Mouse (Mus musculus) CH12.LX (cell line): ENCODE results near the gene Upf1. TPM values are rescaled to one million over a fixed set of nuclear protein-coding genes. Genes with fewer than 3 reads are reported as not detected.

Experiments used
- DNase-seq: peaks from one replicate; pipeline ENCODE4 v3.0.0-alpha.2; 2013; ENCODE audit errors: extremely low read depth
- H3K27ac ChIP-seq: 2 replicates; pipeline ENCODE4 v1.5.1; 2012; ENCODE audit warnings: low read depth, mild to moderate bottlenecking, control low read depth, moderate library complexity; ENCODE audit not compliant: insufficient read depth
- H3K27me3 ChIP-seq: replicated peaks from 2 replicates; pipeline ENCODE3; 2012; ENCODE audit warnings: inconsistent platforms
- H3K36me3 ChIP-seq, 2 experiments: replicated peaks in 1 of 2; 2 replicates each; pipeline versions ENCODE3 to v1.6.1; 2012; ENCODE audit warnings: inconsistent platforms in 1 of 2, low read length in 1 of 2, mild to moderate bottlenecking in 1 of 2, mixed read lengths in 1 of 2, moderate library complexity in 1 of 2; ENCODE audit not compliant: control insufficient read depth in 1 of 2, insufficient read depth in 1 of 2
- H3K4me1 ChIP-seq, 2 experiments: 2 replicates each; pipeline ENCODE4 v1.6.1; 2012; ENCODE audit warnings: inconsistent platforms in 1 of 2, moderate library complexity in 1 of 2; ENCODE audit not compliant: insufficient read depth in 2 of 2, control insufficient read depth in 1 of 2
- H3K4me2 ChIP-seq: 2 replicates; pipeline ENCODE4 v1.6.1; 2012; ENCODE audit warnings: low read depth, mild to moderate bottlenecking, control low read depth; ENCODE audit not compliant: poor library complexity, insufficient read depth, severe bottlenecking
- H3K4me3 ChIP-seq, 3 experiments: fragments of 150-350 bp in 1 of 3; sonication (generic) in 1 of 3; replicated peaks in 1 of 3; 2 replicates each; pipeline versions ENCODE3 to v1.5.1; 2011 to 2012; ENCODE audit warnings: low read depth in 2 of 3, low read length in 2 of 3, mild to moderate bottlenecking in 2 of 3, moderate library complexity in 2 of 3, control low read depth in 1 of 3, improper control_type of control experiment in 1 of 3, inconsistent platforms in 1 of 3, mixed read lengths in 1 of 3; ENCODE audit not compliant: poor library complexity in 1 of 3
- H3K79me2 ChIP-seq: replicated peaks from 2 replicates; pipeline ENCODE4 v1.6.1; 2012; ENCODE audit warnings: mild to moderate bottlenecking, moderate library complexity; ENCODE audit not compliant: control insufficient read depth, poor library complexity, insufficient read depth, severe bottlenecking; ENCODE audit errors: extremely low read depth
- H3K9ac ChIP-seq: 2 replicates; pipeline ENCODE4 v1.6.1; 2012; ENCODE audit warnings: low read depth, mild to moderate bottlenecking, control low read depth, moderate library complexity; ENCODE audit not compliant: insufficient read depth
- H3K9me3 ChIP-seq: replicated peaks from 2 replicates; pipeline ENCODE3; 2012; ENCODE audit warnings: low read length, inconsistent platforms, mixed read lengths
- BHLHE40 ChIP-seq: IDR thresholded peaks from 2 replicates; pipeline ENCODE4 v1.6.1; 2011; ENCODE audit warnings: mild to moderate bottlenecking, low read depth, low read length, improper control_type of control experiment
- CHD1 ChIP-seq: IDR thresholded peaks from 2 replicates; pipeline ENCODE4 v1.6.1; 2012; ENCODE audit warnings: low read depth, low read length, improper control_type of control experiment, inconsistent platforms
- CHD2 ChIP-seq: IDR thresholded peaks from 2 replicates; pipeline ENCODE4 v1.6.1; 2011; ENCODE audit warnings: low read length, improper control_type of control experiment
- CTCF ChIP-seq, 2 experiments: IDR thresholded peaks in 1 of 2; conservative IDR thresholded peaks in 1 of 2; 2 replicates each; pipeline ENCODE4 v1.5.1; 2011 to 2012; ENCODE audit warnings: low read depth in 2 of 2, low read length in 2 of 2, improper control_type of control experiment in 1 of 2, inconsistent platforms in 1 of 2, mild to moderate bottlenecking in 1 of 2, moderate library complexity in 1 of 2
- EP300 ChIP-seq: IDR thresholded peaks from 2 replicates; pipeline ENCODE4 v1.6.1; 2011; ENCODE audit warnings: low read length, improper control_type of control experiment
- ETS1 ChIP-seq: conservative IDR thresholded peaks from 2 replicates; pipeline ENCODE4 v1.6.1; 2012; ENCODE audit warnings: low read depth, mild to moderate bottlenecking, inconsistent platforms, low read length, improper control_type of control experiment, moderate library complexity
- HCFC1 ChIP-seq: IDR thresholded peaks from 2 replicates; pipeline ENCODE4 v1.6.1; 2012; ENCODE audit warnings: low read depth, mild to moderate bottlenecking, inconsistent platforms, low read length, improper control_type of control experiment
- IRF4 ChIP-seq: IDR thresholded peaks from 2 replicates; pipeline ENCODE4 v1.6.1; 2014; ENCODE audit warnings: low read depth, mild to moderate bottlenecking, inconsistent platforms, low read length, improper control_type of control experiment
- KAT2A ChIP-seq: IDR thresholded peaks from 2 replicates; pipeline ENCODE4 v1.6.1; 2012; ENCODE audit warnings: low read length, improper control_type of control experiment, inconsistent platforms; ENCODE audit not compliant: insufficient replicate concordance
- MAX ChIP-seq: IDR thresholded peaks from 2 replicates; pipeline ENCODE4 v1.6.1; 2011; ENCODE audit warnings: low read length, improper control_type of control experiment
- MEF2A ChIP-seq: IDR thresholded peaks from 2 replicates; pipeline ENCODE4 v1.6.1; 2014; ENCODE audit warnings: low read depth, mild to moderate bottlenecking, inconsistent platforms, low read length, improper control_type of control experiment, borderline replicate concordance
- MYC ChIP-seq: IDR thresholded peaks from 2 replicates; pipeline ENCODE4 v1.6.1; 2011; ENCODE audit warnings: low read depth, mild to moderate bottlenecking, improper control_type of control experiment, low read length
- NELFE ChIP-seq: IDR thresholded peaks from 2 replicates; pipeline ENCODE4 v1.6.1; 2011; ENCODE audit warnings: low read depth, low read length, improper control_type of control experiment
- NRF1 ChIP-seq: IDR thresholded peaks from 2 replicates; pipeline ENCODE4 v1.6.1; 2014; ENCODE audit warnings: low read depth, mild to moderate bottlenecking, inconsistent platforms, low read length, improper control_type of control experiment, moderate library complexity
- POLR2A ChIP-seq: IDR thresholded peaks from 2 replicates; pipeline ENCODE4 v1.6.1; 2011; ENCODE audit warnings: low read depth, mild to moderate bottlenecking, improper control_type of control experiment, low read length
- POLR2AphosphoS2 ChIP-seq: IDR thresholded peaks from 2 replicates; pipeline ENCODE4 v1.6.1; 2011; ENCODE audit warnings: low read depth, low read length, improper control_type of control experiment
- RAD21 ChIP-seq: IDR thresholded peaks from 2 replicates; pipeline ENCODE4 v1.6.1; 2011; ENCODE audit warnings: low read depth, mild to moderate bottlenecking, low read length, improper control_type of control experiment, moderate library complexity
- RCOR1 ChIP-seq: conservative IDR thresholded peaks from 2 replicates; pipeline ENCODE4 v1.6.1; 2012; ENCODE audit warnings: low read depth, mild to moderate bottlenecking, inconsistent platforms, low read length, improper control_type of control experiment
- SMC3 ChIP-seq: IDR thresholded peaks from 2 replicates; pipeline ENCODE4 v1.6.1; 2011; ENCODE audit warnings: low read depth, low read length, improper control_type of control experiment
- TCF12 ChIP-seq: IDR thresholded peaks from 2 replicates; pipeline ENCODE4 v1.6.1; 2014; ENCODE audit warnings: low read depth, mild to moderate bottlenecking, inconsistent platforms, low read length, improper control_type of control experiment
- UBTF ChIP-seq: IDR thresholded peaks from 2 replicates; pipeline ENCODE4 v1.6.1; 2012; ENCODE audit warnings: low read depth, mild to moderate bottlenecking, inconsistent platforms, low read length, improper control_type of control experiment, moderate library complexity
- USF2 ChIP-seq: conservative IDR thresholded peaks from 2 replicates; pipeline ENCODE4 v1.6.1; 2011; ENCODE audit warnings: low read depth, low read length, improper control_type of control experiment
- ZC3H11A ChIP-seq: IDR thresholded peaks from 2 replicates; pipeline ENCODE4 v1.6.1; 2012; ENCODE audit warnings: low read depth, mild to moderate bottlenecking, inconsistent platforms, low read length, improper control_type of control experiment
- ZKSCAN1 ChIP-seq: IDR thresholded peaks from 2 replicates; pipeline ENCODE4 v1.6.1; 2012; ENCODE audit warnings: low read depth, inconsistent platforms, low read length, improper control_type of control experiment, borderline replicate concordance
- ZNF384 ChIP-seq: IDR thresholded peaks from 2 replicates; pipeline ENCODE4 v1.6.1; 2012; ENCODE audit warnings: low read depth, low read length, improper control_type of control experiment, inconsistent platforms
- dilution Hi-C: fragments of 300-500 bp; cut with MboI; formaldehyde crosslinking; loops from 2 replicates; pipeline ENCODE4 v1.14.3; 2020; ENCODE audit warnings: low sequenced_read_pairs; ENCODE audit not compliant: extremely low pct_unique_long_range_greater_than_20kb, extremely low pct_ligation_motif_present
- in situ Hi-C: fragments of 300-500 bp; cut with MboI; formaldehyde crosslinking; loops from 3 replicates; pipeline ENCODE4 v1.14.3; 2019; ENCODE audit warnings: low sequenced_read_pairs, low pct_ligation_motif_present, low pct_unique_long_range_greater_than_20kb, mixed read lengths
- polyA plus RNA-seq: library from polyadenylated mRNA; unstranded; fragments of >175 nt; gene quantifications from 2 replicates; pipeline ENCODE4 v1.2.1, GENCODE M21; 2012; ENCODE audit warnings: low read depth; ENCODE audit not compliant: insufficient read length
- total RNA-seq, 2 experiments: library from RNA; depleted of rRNA; stranded (reverse); fragments of 300-350 nt in 1 of 2; fragments of >200 nt in 1 of 2; gene quantifications; 2 replicates each; pipeline ENCODE4 v1.2.3; 2012 to 2014

Upf1 gene
- total and polyA plus RNA-seq, 3 experiments = 27.0 to 44.4 (median 39.6) TPM

GRCm38 (mm10) chr8:70389678-70390077 lies 36.6 kb upstream of the Upf1 start:
- H3K27me3 ChIP-seq = no peaks in the 10 kb centered on the region
- H3K79me2 ChIP-seq = no peaks in the 10 kb centered on the region
- in situ Hi-C loops (no loop called here), dilution Hi-C loops (no loop called here)
- H3K4me1 ChIP-seq = no peaks in the 10 kb centered on the region
- TF ChIP-seq MEF2A = no peak
- no peak for TF ChIP-seq ETS1
- TF ChIP-seq BHLHE40 = no peak
- no peak for TF ChIP-seq RCOR1
- no peak for TF ChIP-seq NELFE
- TF ChIP-seq HCFC1 = no peak
- no peak for TF ChIP-seq UBTF
- no peak for TF ChIP-seq TCF12
- no peak for TF ChIP-seq NRF1
- TF ChIP-seq CHD1 = no peak
- no peak for TF ChIP-seq USF2
- no peak for TF ChIP-seq CHD2
- no peak for TF ChIP-seq SMC3
- TF ChIP-seq POLR2AphosphoS2 = no peak
- no peak for TF ChIP-seq KAT2A
- TF ChIP-seq IRF4 = no peak
- TF ChIP-seq ZNF384 = no peak
- no peak for TF ChIP-seq EP300
- TF ChIP-seq, all 38 proteins: peak for 0
- H3K4me2 ChIP-seq = no peak overlapping the region
- no peak overlapping the region for H3K4me3 ChIP-seq
- H3K9me3 ChIP-seq = no peaks in the 10 kb centered on the region
- peaks cover 12 to 78% of the 10 kb centered on the region in 2 experiments for H3K36me3 ChIP-seq
- no peak overlapping the region for H3K9ac ChIP-seq
- no peak overlapping the region for H3K27ac ChIP-seq
- no peak for DNase-seq

DNA sequence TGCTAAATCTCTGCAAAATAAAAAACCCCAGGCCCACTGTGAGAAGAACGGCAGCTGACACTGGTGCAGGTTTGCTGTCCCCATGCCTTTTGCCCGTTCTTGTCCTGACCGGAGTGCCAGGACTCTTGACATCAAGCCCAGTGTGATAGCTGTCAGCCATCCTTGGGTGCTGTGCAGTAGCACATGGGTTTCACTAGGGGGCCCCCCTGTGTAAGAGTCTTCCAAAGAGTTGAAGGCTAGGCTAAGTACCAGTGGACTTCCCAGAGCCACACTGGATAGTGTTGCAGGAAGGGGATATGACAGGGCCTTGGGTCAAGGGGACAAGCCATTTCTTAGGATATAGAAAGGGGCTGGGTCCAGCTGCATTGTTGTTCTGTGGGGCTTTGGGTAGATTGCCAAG lies 30.2 kb upstream of the Upf1 start:
- Histone ChIP-seq H3K4me1 (no peaks in the 10 kb centered on the region), H3K9ac (no peak overlapping the region), H3K27ac (no peak overlapping the region), H3K36me3 (peaks cover 12 to 47% of the 10 kb centered on the region in 2 experiments), H3K4me3 (no peak overlapping the region), H3K4me2 (no peak overlapping the region), H3K79me2 (no peaks in the 10 kb centered on the region), H3K9me3 (no peaks in the 10 kb centered on the region), H3K27me3 (no peaks in the 10 kb centered on the region)
- TF ChIP-seq CTCF (conservative IDR thresholded peaks at IDR 0.05 in 1 of 2, IDR thresholded peaks at IDR 0.05 in 1 of 2; ENCODE audit: low read depth in 2 of 2, low read length in 2 of 2) (peak; percentile 55 to 89), UBTF (no peak), RAD21 (peak; percentile 83), NELFE (no peak), MYC (0 out of 2 replicates have a peak, but pooled peaks have one; percentile 41), ZC3H11A (peak; percentile 27; the same call in 1 of the 2 replicates), IRF4 (0 out of 2 replicates have a peak, but pooled peaks have one; percentile 17), ETS1 (no peak), ZKSCAN1 (no peak), MAX (peak; percentile 84), SMC3 (peak; percentile 79), POLR2A (no peak)
- DNase-seq = peak; percentile 58
- dilution Hi-C loops (no loop called here), in situ Hi-C loops (no loop called here)
